Mouse (Mus musculus): ENCODE data around the gene Ifnl3.

Gene Ifnl3

DNA sequence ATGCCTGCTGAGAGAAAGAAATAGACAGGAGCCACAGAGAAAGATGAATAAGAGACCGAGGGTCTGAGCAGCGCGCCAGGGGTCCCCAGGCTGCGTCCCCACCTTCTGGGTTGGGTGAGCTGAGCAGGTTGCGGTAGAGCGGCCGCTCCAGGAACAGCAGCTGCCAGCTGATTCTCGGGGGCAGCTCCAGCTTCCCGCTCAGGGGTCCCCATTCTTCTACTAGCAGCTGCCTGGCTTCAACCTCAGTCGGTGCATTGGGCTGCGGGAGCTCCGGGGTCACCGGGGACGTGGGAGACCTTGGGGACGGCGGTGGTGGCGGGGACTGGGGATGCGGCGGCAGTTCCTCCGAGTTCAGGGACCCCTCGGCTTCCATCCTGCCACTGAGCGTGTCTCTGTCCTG lies 24.0 kb downstream of the Ifnl3 start:
- DNase-seq (ENCODE audit: low spot score in 2 of 2): no peak

DNA sequence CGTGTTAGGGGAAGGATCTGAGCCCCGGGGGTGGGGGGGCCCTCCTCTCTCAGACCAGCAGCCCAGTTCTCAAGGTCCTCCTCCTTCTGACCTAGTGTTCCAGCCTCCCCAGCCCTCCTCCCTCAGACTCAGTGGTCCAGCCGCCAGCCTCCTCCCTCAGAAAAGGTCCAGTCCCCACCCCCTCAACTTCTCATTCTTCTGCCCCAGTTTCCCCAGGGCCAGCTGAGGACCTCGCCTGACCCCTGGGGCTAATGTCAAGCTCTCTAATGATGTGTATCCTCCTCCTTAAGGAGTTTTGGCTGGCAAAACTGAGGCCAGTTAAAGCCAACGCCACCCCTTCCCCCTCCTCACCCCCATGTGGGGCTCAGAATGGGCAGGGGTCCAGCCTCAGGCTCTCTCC lies 24.5 kb downstream of the Ifnl3 start, which contains the start of gene Nccrp1:
Gene Nccrp1 (minus strand): TSS at position 101 of the 400 bp plus-strand sequence.
- no peak for DNase-seq (ENCODE audit: low spot score in 2 of 2)

DNA sequence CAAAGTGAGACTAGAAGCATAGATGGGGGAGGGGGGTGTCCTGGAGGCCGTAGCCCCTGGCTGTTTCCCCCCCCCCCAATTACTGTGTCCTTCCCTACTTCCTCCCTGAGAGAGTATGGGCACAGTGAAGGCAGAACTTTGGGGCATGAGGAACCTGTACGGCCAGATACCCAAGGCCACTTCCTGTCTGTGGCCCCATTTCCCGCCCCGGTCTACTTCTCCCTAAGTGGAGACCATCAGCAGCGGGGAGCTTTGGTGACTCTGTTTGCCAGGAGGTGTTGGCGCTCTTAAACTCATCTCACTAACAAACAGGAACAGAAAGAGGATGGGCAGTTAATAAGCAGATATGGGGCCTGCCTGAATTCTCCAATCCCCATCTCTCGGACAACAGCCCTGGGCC lies 25.0 kb downstream of the Ifnl3 start:
- DNase-seq (ENCODE audit: low spot score in 2 of 2): no peak

DNA sequence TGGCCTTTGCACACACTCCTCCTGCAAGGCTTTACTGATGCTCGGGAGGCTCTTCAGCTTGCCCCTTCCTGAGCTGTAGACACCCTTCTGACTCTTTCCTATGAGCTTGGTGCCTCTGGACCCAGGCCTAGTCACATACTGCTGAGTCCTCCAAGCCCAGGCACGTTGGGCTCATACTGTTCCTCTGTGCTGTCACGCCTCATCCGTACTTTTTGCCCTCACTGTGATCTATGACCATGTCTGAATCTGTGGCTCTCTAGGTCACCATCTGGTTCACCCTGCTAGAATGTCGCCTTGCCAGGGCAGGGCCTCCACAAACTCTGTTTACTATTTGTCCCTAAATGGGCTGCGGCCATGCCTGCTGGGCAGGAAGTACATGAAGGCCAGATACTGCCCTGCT lies 30.4 kb downstream of the Ifnl3 start:
- no peak for DNase-seq (ENCODE audit: low spot score in 2 of 2)

DNA sequence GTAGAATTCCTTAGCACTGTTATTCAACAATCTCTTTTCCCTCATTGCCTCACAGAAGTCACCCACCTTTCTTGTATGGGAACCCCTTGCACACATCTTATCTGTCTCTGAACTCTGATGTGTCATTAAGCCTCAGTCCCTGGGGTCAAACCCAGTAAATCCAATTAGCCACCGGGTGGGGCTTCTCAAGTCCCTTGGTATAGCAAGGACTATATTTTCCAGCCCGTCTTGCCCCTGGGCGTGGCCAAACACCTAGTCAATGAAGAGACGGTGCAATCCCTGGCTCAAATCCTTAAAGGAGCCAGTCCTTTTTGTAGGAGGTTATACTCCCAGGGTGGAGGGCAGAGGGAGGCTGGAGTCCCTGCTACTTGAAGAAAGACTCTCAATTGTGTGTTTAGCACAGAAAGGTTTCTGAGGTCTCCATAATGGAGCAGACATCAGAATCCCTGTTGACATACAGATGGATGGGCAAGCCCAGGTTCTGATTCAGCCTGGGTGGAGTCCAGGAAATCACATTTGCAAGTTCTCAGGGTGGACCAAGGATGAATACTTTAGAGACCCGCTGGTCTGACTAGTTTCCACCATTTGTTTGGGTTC lies 33.4 kb downstream of the Ifnl3 start:
- no peak for DNase-seq (ENCODE audit: low spot score in 2 of 2)

DNA sequence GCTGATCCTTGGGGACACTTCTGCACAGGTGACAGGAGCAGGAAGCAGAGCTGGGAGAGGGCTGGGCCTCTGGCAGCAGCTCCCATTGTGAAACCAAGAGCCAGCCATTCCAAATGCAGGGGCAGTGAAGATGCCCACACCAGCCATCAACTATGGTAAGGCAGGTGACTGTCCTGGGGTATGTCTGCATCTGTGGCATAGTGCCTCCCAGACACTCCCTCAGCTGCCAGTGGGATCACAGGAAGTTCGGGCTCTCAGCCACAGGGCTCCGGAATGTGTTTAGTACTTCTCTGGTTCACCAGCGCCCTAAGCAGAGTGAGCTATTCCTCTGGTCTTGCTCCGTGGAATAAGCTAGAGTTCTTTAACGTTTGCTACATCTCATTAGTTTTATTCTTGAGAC lies 34.4 kb downstream of the Ifnl3 start:
- no peak for DNase-seq (ENCODE audit: low spot score in 2 of 2)

DNA sequence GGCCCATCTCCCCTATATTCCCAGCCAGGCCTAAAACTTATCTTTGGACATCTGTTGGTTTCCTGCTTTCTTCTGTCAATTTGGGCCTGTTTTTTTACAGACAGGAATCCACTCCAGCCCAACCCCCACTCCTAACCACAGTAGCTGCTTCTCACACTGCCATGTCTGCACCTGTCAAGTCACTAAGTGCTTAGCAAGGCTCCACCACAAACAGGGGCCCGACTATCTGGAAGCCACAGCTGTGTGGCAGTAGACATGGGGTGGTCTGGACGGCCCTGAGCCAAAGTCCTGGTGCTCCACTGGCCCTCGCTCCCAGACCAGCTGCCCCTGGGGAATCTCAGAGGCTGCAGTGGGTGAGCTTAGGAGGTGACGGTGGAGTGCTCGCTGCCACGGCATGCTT lies 35.1 kb downstream of the Ifnl3 start:
- DNase-seq (ENCODE audit: low spot score in 2 of 2): peak; percentile 88 to 89

DNA sequence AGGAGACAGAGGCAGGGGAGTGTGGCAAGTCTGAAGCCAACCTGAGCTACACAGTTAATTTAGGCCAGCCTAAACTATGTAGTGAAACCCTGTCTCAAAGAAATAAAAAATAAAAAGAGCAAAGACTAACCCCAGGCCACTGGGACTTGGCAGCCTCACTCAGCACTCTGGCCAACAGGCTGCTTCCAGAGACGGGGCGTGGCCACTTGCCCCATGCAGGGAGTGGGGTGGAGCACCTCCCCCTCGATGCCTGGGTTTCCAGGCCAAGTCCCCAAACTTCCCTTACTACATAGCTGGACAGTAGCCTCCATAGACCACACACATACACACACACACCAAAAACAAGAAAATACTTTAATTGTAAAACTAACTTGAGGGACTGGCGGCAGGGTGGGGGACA lies 35.9 kb downstream of the Ifnl3 start:
- no peak for DNase-seq (ENCODE audit: low spot score in 2 of 2)

DNA sequence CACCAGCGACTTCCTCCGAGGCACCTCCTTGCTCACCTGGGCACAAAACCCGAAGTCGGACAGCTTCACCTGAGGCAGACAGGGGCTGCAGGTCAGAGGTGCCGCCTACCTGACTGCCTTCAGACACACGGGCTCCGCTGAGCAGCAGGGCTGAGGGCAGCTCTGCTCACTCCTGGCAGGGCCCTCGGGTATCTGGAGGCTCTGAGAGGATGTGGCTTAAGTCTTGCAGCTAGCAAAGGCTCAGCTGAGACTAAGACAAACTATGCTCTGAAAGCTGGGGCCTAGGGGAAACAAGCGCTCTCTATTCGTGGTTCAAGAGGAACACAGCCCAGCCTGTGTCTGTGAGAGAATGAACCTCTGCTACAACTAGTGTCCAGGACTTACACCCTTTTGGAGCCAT lies 38.2 kb downstream of the Ifnl3 start:
- peak; percentile 63 to 67 for DNase-seq (ENCODE audit: low spot score in 2 of 2)

DNA sequence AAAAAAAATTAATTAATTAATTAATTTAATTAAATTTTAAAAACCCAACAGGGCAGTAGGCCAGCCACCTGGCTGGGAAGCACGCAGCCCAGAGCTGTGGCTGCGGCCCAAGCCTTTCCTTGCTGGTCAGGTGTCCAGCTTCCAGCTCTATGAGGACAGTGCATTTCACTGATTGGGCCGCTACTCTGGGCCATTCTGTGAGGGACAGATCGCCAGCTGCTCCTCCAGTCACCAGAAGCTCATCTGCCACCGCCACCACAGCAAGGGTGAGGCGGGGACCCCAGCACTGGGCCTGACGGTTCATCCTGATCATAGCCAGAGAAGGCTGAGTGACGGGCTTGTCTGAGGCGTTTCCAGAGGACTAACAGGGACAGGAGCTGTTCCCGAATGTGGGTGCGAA lies 39.3 kb downstream of the Ifnl3 start:
- no peak for DNase-seq (ENCODE audit: low spot score in 2 of 2)

DNA sequence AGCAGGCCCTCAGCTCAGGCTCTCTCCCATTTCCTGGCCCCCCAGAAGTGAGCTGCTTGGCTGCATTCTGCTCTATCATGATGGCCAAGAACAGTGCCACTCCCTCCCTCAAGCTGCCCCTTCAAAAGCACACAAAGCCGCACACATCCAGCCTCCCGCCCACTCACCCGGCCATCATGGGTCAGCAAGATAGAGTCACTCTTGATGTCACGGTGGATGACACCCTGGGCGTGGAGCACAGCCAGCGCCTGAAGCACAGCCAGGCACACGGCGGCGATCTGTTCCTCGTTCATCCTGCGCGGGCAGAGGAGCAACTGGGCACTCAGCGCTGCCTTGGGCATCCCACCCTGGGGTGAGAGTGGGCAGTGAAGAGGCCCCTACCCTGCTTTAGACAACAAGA lies 39.7 kb downstream of the Ifnl3 start:
- DNase-seq (ENCODE audit: low spot score in 2 of 2): no peak

DNA sequence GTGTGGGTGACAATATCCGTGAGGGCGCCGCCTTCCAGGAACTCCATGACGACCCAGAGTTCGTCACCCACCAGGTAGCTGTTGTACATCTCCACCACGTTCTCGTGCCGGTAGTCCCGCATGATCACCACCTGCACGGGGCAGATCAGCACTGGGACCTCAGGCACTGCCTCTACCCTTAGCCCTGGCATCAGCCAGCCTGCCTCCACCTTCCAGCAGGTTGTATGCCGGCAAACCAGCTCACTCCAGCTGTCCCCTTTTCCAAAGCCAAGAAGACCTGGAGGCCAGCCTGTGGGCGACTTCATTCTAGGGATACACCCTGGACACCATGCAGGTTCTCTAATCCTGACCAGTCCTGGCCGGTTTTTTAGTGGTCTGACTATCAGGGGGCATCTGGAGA lies 40.3 kb downstream of the Ifnl3 start:
- DNase-seq (ENCODE audit: low spot score in 2 of 2): no peak

DNA sequence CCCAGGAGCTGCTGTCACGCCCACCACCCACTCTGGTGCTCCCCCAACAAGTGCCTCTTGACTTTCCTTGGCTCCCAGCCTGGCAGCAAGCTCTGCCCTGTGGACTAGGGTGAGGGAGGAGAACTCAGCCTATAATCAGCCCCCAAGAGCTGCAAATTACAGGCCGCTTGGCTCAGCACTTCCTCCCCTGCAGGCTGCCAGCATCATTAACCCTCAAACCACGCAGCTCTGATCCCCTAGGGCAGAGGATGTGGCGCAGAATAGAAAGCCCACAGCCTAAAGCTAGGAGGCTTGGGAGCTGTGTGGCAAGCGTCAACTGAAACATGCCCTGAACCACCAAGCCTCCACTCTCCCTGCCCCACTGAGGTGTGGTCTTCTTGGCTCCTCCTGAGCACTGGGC lies 42.8 kb downstream of the Ifnl3 start:
- peak; percentile 48 to 53 for DNase-seq (ENCODE audit: low spot score in 2 of 2)

DNA sequence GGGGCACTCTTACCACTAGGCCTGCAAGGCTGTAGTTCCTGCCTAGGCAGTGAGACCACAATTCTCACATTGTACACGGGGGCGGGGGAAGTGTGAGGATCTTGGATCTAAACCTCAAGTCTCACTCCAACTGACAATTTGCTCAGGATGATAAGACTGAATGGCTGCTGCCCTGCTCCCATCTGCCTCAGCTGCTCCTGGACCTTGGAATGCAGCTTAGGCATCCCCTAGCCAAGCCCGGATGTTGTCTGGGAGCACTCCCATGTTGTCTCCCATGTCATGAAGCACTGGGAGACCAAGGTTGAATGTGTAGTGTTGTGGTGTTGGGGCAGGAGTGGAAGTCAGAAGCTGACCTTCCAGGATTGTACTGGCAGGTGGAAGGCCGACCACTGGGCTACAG lies 44.9 kb downstream of the Ifnl3 start:
- DNase-seq (ENCODE audit: low spot score in 2 of 2): no peak

DNA sequence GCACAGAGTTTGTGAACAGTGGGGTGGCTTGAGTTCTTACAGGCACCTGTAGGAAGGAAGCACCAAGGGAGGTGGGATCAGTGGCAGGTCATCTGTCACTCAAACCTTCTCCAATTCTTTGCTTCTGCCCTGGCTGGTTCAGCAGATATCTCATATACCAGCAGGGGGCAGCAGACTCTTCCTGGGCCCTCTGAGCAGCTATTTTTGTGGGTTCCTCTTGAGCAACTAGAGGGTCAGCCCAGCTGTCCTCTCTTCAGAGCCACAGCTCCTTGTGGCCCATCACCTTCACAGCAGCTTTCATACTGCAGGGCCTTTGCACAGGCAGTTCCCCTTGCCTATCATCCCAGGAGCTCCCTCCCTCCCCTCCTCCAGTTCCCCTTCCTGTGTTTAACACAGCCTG lies 45.6 kb downstream of the Ifnl3 start:
- DNase-seq (ENCODE audit: low spot score in 2 of 2): peak in 1 of 2 experiments; percentile 79

DNA sequence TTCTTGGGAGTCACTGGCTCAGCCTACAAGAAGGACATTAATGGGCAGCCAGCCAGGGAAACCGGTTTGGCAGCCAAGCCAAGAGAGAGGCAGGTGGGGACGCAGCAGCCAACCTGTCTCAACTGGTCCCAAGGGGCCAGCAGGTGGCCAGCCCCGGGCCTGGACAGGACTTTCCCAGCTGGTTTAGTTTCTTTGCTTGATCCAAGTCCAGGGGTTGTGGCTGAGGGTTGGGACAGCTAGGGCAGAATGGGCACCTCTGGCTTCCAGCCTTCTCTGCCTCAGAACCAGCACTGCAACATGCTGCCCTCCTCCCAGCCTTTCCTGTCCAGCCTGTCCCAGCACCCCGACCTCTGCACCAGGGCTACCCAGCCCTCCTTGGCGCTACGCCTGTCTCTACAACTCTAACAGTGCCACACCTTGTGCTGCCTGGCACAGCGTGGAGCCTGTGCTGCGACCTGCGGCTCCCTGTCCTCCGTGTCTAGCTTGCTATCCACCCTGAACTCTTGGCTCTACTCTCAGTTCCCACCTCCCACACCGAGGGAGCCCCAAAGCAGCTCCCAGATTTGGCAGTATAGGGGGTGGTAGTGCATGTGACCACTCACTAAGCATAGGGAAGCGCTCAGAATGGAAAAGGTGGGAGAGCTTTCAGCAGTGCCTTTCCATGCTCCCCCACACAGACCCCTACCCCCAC lies 47.8 kb downstream of the Ifnl3 start:
- DNase-seq (ENCODE audit: low spot score in 2 of 2): no peak

DNA sequence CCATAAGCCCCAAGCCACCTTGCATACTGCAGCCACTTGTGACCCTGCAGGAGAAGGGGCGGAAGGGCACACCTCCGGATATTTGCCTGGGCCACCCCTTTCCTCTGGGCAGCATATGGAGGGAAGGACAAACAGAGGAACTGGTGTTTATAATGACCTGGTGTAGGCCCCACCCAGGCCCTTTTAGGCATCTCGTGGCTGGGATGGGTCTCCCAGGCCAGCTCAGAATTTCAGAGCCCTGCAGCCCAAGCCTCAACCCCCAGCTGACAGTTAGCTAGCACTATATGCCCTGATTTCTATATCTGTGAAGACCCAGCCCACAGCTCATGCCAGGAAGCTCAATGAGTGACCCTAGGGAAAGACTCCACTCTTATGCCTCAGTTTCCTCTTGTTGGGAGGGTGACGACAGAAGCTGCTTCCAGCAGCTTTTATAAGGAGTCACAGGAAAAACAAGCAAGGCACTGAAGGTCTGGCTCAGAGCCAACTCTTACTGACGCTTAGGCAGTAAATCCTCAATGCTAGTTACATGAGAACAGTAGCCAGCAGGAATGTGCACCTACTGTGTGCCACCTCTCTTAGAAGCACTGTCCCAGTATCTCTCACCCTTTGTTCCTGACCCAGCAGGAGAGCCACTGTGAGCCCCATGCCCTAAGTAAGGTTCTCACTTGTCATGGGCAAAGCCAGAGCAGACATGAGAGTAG lies 48.5 kb downstream of the Ifnl3 start:
- DNase-seq (ENCODE audit: low spot score in 2 of 2): no peak

DNA sequence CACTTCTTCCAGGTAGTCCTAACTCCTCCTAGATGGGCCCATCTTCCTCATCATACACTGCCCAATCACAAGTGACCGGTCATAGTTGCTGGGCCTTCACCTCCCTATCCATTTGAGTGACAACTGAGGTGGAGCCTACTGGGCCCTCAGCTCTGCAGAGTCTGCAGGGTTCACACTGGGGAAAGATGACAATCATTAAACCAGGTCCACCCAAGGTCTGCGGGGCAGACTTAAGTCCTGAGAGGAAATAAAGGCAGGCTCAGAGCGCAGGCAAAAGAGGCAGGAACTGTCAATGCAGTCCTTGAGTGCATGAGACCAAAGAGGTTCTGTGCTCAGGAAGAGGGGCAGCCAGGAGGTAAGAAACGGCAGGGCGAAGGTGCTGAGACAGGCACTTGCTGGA lies 50.1 kb downstream of the Ifnl3 start:
- no peak for DNase-seq (ENCODE audit: low spot score in 2 of 2)

DNA sequence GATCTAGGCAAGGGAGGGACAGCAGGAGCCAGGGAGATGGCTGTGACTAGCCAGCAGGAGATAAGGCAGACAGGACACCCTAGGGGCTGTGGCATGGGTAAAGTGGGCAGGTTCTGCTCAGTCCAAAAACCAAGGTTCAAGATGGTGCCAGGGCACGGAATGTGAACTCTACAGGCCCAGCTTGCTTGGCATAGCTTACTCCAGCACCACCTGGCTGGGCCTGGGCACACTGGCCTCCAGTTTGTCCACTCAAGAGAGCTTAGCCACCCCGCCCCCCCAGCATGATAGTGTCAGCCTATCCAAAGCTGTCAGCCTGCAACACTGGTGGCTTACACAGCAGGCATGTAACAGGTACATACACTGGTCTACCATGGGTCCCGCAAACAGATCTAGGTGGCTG lies 50.6 kb downstream of the Ifnl3 start:
- DNase-seq (ENCODE audit: low spot score in 2 of 2): no peak

All from thymus, postnatal 10 days (tissue).